Mouse (Mus musculus) CH12.LX (cell line): ENCODE measurements around the gene Mrpl40. TPM values are rescaled to one million over a fixed set of nuclear protein-coding genes. Genes with fewer than 3 reads are reported as not detected.

Experiments used
- DNase-seq: peaks from one replicate; pipeline ENCODE4 v3.0.0-alpha.2; 2013; ENCODE audit errors: extremely low read depth
- H3K27ac ChIP-seq: 2 replicates; pipeline ENCODE4 v1.5.1; 2012; ENCODE audit warnings: low read depth, mild to moderate bottlenecking, control low read depth, moderate library complexity; ENCODE audit not compliant: insufficient read depth
- H3K27me3 ChIP-seq: replicated peaks from 2 replicates; pipeline ENCODE3; 2012; ENCODE audit warnings: inconsistent platforms
- H3K36me3 ChIP-seq, 2 experiments: replicated peaks in 1 of 2; 2 replicates each; pipeline versions ENCODE3 to v1.6.1; 2012; ENCODE audit warnings: inconsistent platforms in 1 of 2, low read length in 1 of 2, mild to moderate bottlenecking in 1 of 2, mixed read lengths in 1 of 2, moderate library complexity in 1 of 2; ENCODE audit not compliant: control insufficient read depth in 1 of 2, insufficient read depth in 1 of 2
- H3K4me1 ChIP-seq, 2 experiments: 2 replicates each; pipeline ENCODE4 v1.6.1; 2012; ENCODE audit warnings: inconsistent platforms in 1 of 2, moderate library complexity in 1 of 2; ENCODE audit not compliant: insufficient read depth in 2 of 2, control insufficient read depth in 1 of 2
- H3K4me2 ChIP-seq: 2 replicates; pipeline ENCODE4 v1.6.1; 2012; ENCODE audit warnings: low read depth, mild to moderate bottlenecking, control low read depth; ENCODE audit not compliant: poor library complexity, insufficient read depth, severe bottlenecking
- H3K4me3 ChIP-seq, 3 experiments: fragments of 150-350 bp in 1 of 3; sonication (generic) in 1 of 3; replicated peaks in 1 of 3; 2 replicates each; pipeline versions ENCODE3 to v1.5.1; 2011 to 2012; ENCODE audit warnings: low read depth in 2 of 3, low read length in 2 of 3, mild to moderate bottlenecking in 2 of 3, moderate library complexity in 2 of 3, control low read depth in 1 of 3, improper control_type of control experiment in 1 of 3, inconsistent platforms in 1 of 3, mixed read lengths in 1 of 3; ENCODE audit not compliant: poor library complexity in 1 of 3
- H3K79me2 ChIP-seq: replicated peaks from 2 replicates; pipeline ENCODE4 v1.6.1; 2012; ENCODE audit warnings: mild to moderate bottlenecking, moderate library complexity; ENCODE audit not compliant: control insufficient read depth, poor library complexity, insufficient read depth, severe bottlenecking; ENCODE audit errors: extremely low read depth
- H3K9ac ChIP-seq: 2 replicates; pipeline ENCODE4 v1.6.1; 2012; ENCODE audit warnings: low read depth, mild to moderate bottlenecking, control low read depth, moderate library complexity; ENCODE audit not compliant: insufficient read depth
- H3K9me3 ChIP-seq: replicated peaks from 2 replicates; pipeline ENCODE3; 2012; ENCODE audit warnings: low read length, inconsistent platforms, mixed read lengths
- BHLHE40 ChIP-seq: IDR thresholded peaks from 2 replicates; pipeline ENCODE4 v1.6.1; 2011; ENCODE audit warnings: mild to moderate bottlenecking, low read depth, low read length, improper control_type of control experiment
- CHD1 ChIP-seq: IDR thresholded peaks from 2 replicates; pipeline ENCODE4 v1.6.1; 2012; ENCODE audit warnings: low read depth, low read length, improper control_type of control experiment, inconsistent platforms
- CTCF ChIP-seq, 2 experiments: IDR thresholded peaks in 1 of 2; conservative IDR thresholded peaks in 1 of 2; 2 replicates each; pipeline ENCODE4 v1.5.1; 2011 to 2012; ENCODE audit warnings: low read depth in 2 of 2, low read length in 2 of 2, improper control_type of control experiment in 1 of 2, inconsistent platforms in 1 of 2, mild to moderate bottlenecking in 1 of 2, moderate library complexity in 1 of 2
- ELF1 ChIP-seq: IDR thresholded peaks from 2 replicates; pipeline ENCODE4 v1.6.1; 2014; ENCODE audit warnings: low read depth, mild to moderate bottlenecking, inconsistent platforms, low read length, improper control_type of control experiment
- ETS1 ChIP-seq: conservative IDR thresholded peaks from 2 replicates; pipeline ENCODE4 v1.6.1; 2012; ENCODE audit warnings: low read depth, mild to moderate bottlenecking, inconsistent platforms, low read length, improper control_type of control experiment, moderate library complexity
- GABPA ChIP-seq: IDR thresholded peaks from 2 replicates; pipeline ENCODE4 v1.6.1; 2012; ENCODE audit warnings: low read depth, low read length, improper control_type of control experiment, inconsistent platforms; ENCODE audit not compliant: insufficient replicate concordance
- IRF4 ChIP-seq: IDR thresholded peaks from 2 replicates; pipeline ENCODE4 v1.6.1; 2014; ENCODE audit warnings: low read depth, mild to moderate bottlenecking, inconsistent platforms, low read length, improper control_type of control experiment
- MAFK ChIP-seq: IDR thresholded peaks from 2 replicates; pipeline ENCODE4 v1.6.1; 2011; ENCODE audit warnings: low read length, improper control_type of control experiment; ENCODE audit not compliant: insufficient replicate concordance
- MXI1 ChIP-seq: IDR thresholded peaks from 2 replicates; pipeline ENCODE4 v1.6.1; 2011; ENCODE audit warnings: mild to moderate bottlenecking, low read depth, low read length, improper control_type of control experiment
- RAD21 ChIP-seq: IDR thresholded peaks from 2 replicates; pipeline ENCODE4 v1.6.1; 2011; ENCODE audit warnings: low read depth, mild to moderate bottlenecking, low read length, improper control_type of control experiment, moderate library complexity
- ZC3H11A ChIP-seq: IDR thresholded peaks from 2 replicates; pipeline ENCODE4 v1.6.1; 2012; ENCODE audit warnings: low read depth, mild to moderate bottlenecking, inconsistent platforms, low read length, improper control_type of control experiment
- ZKSCAN1 ChIP-seq: IDR thresholded peaks from 2 replicates; pipeline ENCODE4 v1.6.1; 2012; ENCODE audit warnings: low read depth, inconsistent platforms, low read length, improper control_type of control experiment, borderline replicate concordance
- dilution Hi-C: fragments of 300-500 bp; cut with MboI; formaldehyde crosslinking; loops from 2 replicates; pipeline ENCODE4 v1.14.3; 2020; ENCODE audit warnings: low sequenced_read_pairs; ENCODE audit not compliant: extremely low pct_unique_long_range_greater_than_20kb, extremely low pct_ligation_motif_present
- in situ Hi-C: fragments of 300-500 bp; cut with MboI; formaldehyde crosslinking; loops from 3 replicates; pipeline ENCODE4 v1.14.3; 2019; ENCODE audit warnings: low sequenced_read_pairs, low pct_ligation_motif_present, low pct_unique_long_range_greater_than_20kb, mixed read lengths
- polyA plus RNA-seq: library from polyadenylated mRNA; unstranded; fragments of >175 nt; gene quantifications from 2 replicates; pipeline ENCODE4 v1.2.1, GENCODE M21; 2012; ENCODE audit warnings: low read depth; ENCODE audit not compliant: insufficient read length
- total RNA-seq, 2 experiments: library from RNA; depleted of rRNA; stranded (reverse); fragments of 300-350 nt in 1 of 2; fragments of >200 nt in 1 of 2; gene quantifications; 2 replicates each; pipeline ENCODE4 v1.2.3; 2012 to 2014

Mrpl40 gene
- total and polyA plus RNA-seq, 3 experiments, result 115 to 188 (median 171) TPM

- in situ Hi-C loops (no loop called here), dilution Hi-C loops (no loop called here)
- Histone ChIP-seq H3K9me3 (no peaks in the 10 kb centered on the region), H3K36me3 (peaks cover 88 to 98% of the 10 kb centered on the region in 2 experiments), H3K4me2 (no peak overlapping the region), H3K79me2 (no peaks in the 10 kb centered on the region), H3K4me1 (no peaks in the 10 kb centered on the region), H3K4me3 (no peak overlapping the region), H3K27ac (no peak overlapping the region), H3K9ac (no peak overlapping the region), H3K27me3 (no peaks in the 10 kb centered on the region)
- TF ChIP-seq BHLHE40, result no peak
- no peak for TF ChIP-seq IRF4
- TF ChIP-seq MAFK, result no peak
- no peak for TF ChIP-seq ETS1
- TF ChIP-seq CTCF (conservative IDR thresholded peaks at IDR 0.05 in 1 of 2, IDR thresholded peaks at IDR 0.05 in 1 of 2; ENCODE audit: low read depth in 2 of 2, low read length in 2 of 2), result no peak
- no peak for TF ChIP-seq CHD1
- TF ChIP-seq ELF1, result no peak
- no peak for TF ChIP-seq ZKSCAN1
- no peak for TF ChIP-seq MXI1
- TF ChIP-seq RAD21, result no peak
- no peak for TF ChIP-seq GABPA
- no peak for TF ChIP-seq ZC3H11A
- DNase-seq, result no peak
Observed at GRCm38 (mm10) chr16:18822356-18822755, 54.3 kb downstream of the Mrpl40 start.

Other genes starting within 250 kb of the Mrpl40 start
- gene Sept5, start 246.9 kb downstream of the Mrpl40 start, total RNA-seq (2012; rRNA removed), result 1.8 and 3.9 TPM in 2 replicates
- gene Sept5, start 246.9 kb downstream of the Mrpl40 start, total RNA-seq (2014; rRNA removed), result 0.20 and 0.63 TPM in 2 replicates
- gene Sept5, start 246.9 kb downstream of the Mrpl40 start, polyA plus RNA-seq, result 0.35 and 0.56 TPM in 2 replicates
- not detected in 2 replicates for gene Cldn5, start 100.0 kb downstream of the Mrpl40 start, total RNA-seq (2012; rRNA removed)
- gene Cldn5, start 100.0 kb downstream of the Mrpl40 start, total RNA-seq (2014; rRNA removed), result not detected in 2 replicates
- gene Cldn5, start 100.0 kb downstream of the Mrpl40 start, polyA plus RNA-seq, result not detected in 2 replicates
- 43.6 and 54.5 TPM in 2 replicates for gene Ufd1, start 65.1 kb downstream of the Mrpl40 start, total RNA-seq (2012; rRNA removed)
- 62.6 and 68.6 TPM in 2 replicates for gene Ufd1, start 65.1 kb downstream of the Mrpl40 start, total RNA-seq (2014; rRNA removed)
- 78.4 and 80.8 TPM in 2 replicates for gene Ufd1, start 65.1 kb downstream of the Mrpl40 start, polyA plus RNA-seq
- gene Cdc45, start 64.9 kb downstream of the Mrpl40 start, total RNA-seq (2012; rRNA removed), result 144 and 156 TPM in 2 replicates
- gene Cdc45, start 64.9 kb downstream of the Mrpl40 start, total RNA-seq (2014; rRNA removed), result 136 and 141 TPM in 2 replicates
- 117 and 127 TPM in 2 replicates for gene Cdc45, start 64.9 kb downstream of the Mrpl40 start, polyA plus RNA-seq
- gene 2510002D24Rik, start 40.3 kb downstream of the Mrpl40 start, total RNA-seq (2012; rRNA removed), result 69.9 and 84.9 TPM in 2 replicates
- gene 2510002D24Rik, start 40.3 kb downstream of the Mrpl40 start, total RNA-seq (2014; rRNA removed), result 66.2 and 70.2 TPM in 2 replicates
- gene 2510002D24Rik, start 40.3 kb downstream of the Mrpl40 start, polyA plus RNA-seq, result 63.9 and 78.0 TPM in 2 replicates
- gene Gm28539, start 40.3 kb downstream of the Mrpl40 start, total RNA-seq (2012; rRNA removed), result 2.9 and 3.9 TPM in 2 replicates
- gene Gm28539, start 40.3 kb downstream of the Mrpl40 start, total RNA-seq (2014; rRNA removed), result 0.35 TPM in 1 of 2 replicates, not detected in the other
- 12.2 and 23.9 TPM in 2 replicates for gene Gm28539, start 40.3 kb downstream of the Mrpl40 start, polyA plus RNA-seq
- 45.8 and 56.1 TPM in 2 replicates for gene Hira, start 175 bp upstream of the Mrpl40 start, total RNA-seq (2012; rRNA removed)
- gene Hira, start 175 bp upstream of the Mrpl40 start, total RNA-seq (2014; rRNA removed), result 108 and 125 TPM in 2 replicates
- 139 and 187 TPM in 2 replicates for gene Hira, start 175 bp upstream of the Mrpl40 start, polyA plus RNA-seq